Mouse (Mus musculus) lung, adult 18-20 months (tissue): ENCODE measurements at regions not wholly inside any gene's neighbourhood (a gene's known extent, or its start where the extent isn't known, plus 50 kb on each side); places are given as distances from the start of the nearest gene placed in this dataset.

Experiments used
- DNase-seq, 2 experiments: peaks; one replicate each; pipeline ENCODE4 v3.0.0; 2022; ENCODE audit warnings: mixed read lengths in 2 of 2

DNA sequence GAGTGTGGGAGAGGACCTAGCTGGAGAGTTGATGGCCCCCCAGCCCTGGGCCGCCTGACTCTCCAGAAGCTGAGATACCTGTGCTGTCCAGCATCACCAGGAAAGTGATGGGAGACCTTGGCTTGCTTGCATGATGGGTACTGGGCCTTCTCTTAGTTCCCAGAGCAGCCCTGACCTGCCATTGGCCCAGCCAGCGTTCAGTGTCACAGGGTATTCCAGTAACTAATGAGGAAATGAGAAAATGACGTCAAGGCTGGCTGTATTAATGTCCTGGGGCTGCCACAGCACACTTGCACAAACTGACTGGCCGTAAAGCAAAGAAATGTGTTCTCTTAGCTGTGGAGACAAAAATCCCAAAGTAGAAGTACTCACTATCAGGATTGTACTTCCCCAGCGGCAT is 307.5 kb downstream of the Tbc1d1 start:
- DNase-seq, result no peak

- no peak for DNase-seq
Measured at GRCm38 (mm10) chr5:64466320-64466719, 310.2 kb downstream of the Tbc1d1 start.

DNA sequence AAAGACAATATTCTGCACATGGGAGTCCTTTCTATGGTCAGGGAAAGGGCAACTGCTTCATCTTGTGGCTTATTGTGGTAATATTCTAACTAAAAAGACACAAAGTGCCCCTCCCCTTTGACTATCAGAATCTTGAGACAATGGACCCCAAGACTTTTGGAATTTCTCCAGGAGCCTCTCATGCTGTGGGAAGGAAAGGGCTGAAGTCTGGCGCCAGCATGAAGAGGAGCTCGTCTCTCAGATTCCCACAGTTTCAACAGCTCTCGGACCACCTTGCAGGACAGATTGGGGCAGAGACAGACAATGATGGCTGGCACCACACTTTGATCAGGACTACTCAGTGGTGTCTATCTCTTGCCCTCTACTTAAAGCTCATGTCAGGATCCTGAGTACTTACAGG is 311.8 kb downstream of the Tbc1d1 start:
- DNase-seq, result no peak

DNA sequence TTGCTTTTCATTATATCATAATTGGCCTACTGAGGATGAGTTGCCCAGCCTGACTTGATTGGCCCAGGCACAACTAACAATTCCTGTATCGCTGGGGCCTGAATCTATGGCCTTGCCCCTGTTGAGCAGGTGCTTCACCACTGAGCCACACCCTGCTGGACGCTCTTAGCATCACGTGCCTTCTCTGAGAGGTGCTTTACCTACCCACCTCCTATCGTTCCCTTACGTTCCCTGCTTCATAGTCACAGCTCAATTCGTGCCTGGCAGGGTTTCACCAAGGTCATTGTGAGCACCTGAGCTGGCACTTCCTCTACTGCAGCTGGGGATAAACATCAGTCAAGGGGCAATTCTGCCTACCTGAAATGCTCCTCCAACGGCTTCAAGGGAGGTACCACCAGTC is 312.2 kb downstream of the Tbc1d1 start:
- peak; percentile 50 to 64 for DNase-seq

DNA sequence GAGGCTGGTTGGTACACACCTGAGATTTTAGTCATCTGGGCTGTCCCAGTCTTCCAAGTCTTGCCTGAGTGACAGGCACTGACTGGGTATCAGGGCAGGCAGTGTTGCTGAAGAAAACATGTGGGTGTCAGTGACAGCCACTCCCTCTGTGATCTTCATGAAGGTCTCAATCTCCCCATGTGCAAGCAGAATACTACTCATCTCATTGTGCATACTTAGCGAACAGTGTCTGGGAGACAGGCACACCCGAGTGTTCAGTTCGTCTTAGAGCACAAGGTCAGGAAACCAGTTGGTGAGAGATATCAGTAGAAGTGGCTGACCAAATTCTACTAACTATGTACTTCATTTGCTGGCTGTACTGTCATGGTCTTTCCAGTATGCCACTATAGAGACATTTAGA is 315.9 kb downstream of the Tbc1d1 start:
- no peak for DNase-seq

DNA sequence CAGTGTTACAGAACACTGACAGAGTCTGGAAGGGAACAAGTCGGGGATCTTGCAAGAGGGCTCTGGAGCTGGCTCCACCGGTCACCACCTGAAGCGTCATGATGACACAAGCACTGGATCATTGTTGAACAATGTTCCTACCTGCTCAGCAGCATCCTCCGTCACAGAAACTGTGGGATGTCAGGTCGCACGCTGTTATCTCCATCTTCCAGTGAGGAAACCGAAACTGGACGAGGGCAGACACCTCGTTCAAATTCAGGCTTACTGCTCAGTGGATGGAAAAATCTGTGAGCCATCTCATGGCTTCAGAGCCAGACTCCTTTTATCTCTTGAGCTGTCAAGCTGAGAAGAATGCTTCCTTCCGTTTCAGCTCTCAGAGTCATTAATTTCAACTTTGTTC is 316.3 kb downstream of the Tbc1d1 start:
- DNase-seq, result no peak

DNA sequence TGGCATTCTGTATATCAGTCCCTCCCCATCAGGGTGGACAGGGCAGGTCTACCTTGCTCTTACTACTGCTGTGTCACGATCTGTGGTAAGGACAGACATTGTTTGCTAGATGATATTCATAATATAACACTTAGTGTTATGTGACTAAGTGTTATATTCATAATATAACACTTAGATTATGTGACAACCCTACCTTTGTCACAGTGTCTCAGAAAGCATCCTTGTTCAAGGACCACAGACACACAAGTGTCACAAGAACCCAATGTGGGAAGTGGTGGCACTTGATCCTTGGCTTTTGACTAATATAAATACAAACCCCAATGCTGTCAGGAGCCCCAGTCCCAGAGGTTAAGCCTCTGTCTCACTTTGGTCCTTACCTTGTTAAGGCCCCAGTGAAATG is 318.8 kb downstream of the Tbc1d1 start:
- no peak for DNase-seq

- DNase-seq, result no peak
Measured at GRCm38 (mm10) chr5:64475736-64476519, 319.8 kb downstream of the Tbc1d1 start.

GRCm38 (mm10) chr5:64476641-64477369 is 320.7 kb downstream of the Tbc1d1 start:
- DNase-seq, result no peak

DNA sequence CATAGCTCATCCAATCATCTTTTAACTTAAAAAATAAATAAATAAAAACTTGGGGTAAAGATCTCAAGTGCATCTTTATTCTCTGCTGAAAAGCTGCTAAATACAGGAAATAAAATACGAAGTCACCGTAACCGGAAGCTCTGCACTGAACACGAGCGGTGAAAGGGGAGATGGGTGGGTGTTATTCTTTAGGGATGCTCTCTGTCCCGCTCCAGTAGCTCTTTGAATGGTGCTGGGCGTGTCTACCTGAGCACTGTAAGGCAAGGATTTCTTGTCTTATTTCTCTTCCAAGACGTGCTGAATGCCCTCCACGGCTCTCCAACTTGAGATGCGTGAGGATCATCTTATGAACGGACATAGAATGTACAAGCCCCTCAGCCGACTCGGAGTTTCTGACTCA is 322.0 kb downstream of the Tbc1d1 start:
- DNase-seq, result no peak

GRCm38 (mm10) chr5:64478599-64479214 is 322.6 kb downstream of the Tbc1d1 start:
- DNase-seq, result no peak

DNA sequence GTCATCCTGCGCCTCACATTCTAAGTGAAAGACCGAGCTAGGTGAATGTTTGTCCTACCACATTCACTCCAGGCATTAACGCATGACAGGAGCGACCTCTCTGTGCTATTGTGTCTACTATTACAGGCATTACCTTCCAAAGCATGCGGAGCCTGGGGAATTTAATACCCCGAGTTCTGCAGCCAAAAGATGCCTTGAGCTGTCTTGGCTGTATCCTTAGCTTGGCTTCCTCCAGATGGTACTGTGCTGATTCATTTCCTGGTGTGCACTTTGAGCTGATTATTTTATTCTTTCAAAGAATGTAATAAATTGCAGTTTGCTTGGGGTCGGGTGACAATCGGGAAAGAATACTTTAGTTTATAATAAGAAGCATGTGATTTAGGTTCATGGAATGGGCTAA is 323.2 kb downstream of the Tbc1d1 start:
- no peak for DNase-seq

GRCm38 (mm10) chr5:64485043-64485442 is 318.1 kb upstream of the Klf3 start:
- DNase-seq, result no peak

DNA sequence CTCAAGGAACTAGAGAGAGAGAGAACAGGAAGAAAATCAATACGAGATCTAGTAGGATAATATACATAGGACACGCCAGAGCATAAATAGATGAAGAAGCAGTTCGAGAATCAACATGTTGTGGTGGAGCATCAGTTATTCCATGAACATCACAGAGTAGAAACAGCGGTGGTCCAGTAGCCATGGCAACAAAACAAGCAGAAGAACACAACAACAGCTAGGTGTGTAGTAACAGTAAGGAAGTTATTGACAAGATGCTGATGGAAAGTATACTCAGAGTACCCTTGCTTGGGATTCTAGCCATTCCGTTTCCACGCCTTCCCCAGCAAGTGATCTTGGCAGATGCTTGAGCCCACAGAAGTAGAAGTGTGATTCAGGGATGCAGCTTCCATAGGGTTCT is 317.3 kb upstream of the Klf3 start:
- no peak for DNase-seq

DNA sequence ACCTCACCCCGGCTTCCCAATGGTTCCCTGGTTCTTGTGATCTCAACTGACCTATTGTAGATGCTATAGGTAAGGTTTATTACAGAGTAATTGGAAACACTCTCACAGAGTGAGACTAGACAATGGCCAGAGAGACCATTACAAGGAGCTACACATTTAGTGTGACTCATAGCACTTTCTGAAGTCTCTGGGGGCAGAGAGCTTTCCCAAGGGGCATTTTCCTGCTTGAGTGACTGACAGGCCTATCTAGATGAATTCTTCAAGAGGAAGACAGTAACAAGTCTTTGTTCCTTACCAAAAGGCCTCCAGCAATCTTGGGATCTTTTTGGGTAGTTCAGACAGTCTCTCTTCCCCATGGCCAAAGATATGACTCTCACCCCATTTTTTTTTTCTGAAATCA is 316.4 kb upstream of the Klf3 start:
- no peak for DNase-seq

DNA sequence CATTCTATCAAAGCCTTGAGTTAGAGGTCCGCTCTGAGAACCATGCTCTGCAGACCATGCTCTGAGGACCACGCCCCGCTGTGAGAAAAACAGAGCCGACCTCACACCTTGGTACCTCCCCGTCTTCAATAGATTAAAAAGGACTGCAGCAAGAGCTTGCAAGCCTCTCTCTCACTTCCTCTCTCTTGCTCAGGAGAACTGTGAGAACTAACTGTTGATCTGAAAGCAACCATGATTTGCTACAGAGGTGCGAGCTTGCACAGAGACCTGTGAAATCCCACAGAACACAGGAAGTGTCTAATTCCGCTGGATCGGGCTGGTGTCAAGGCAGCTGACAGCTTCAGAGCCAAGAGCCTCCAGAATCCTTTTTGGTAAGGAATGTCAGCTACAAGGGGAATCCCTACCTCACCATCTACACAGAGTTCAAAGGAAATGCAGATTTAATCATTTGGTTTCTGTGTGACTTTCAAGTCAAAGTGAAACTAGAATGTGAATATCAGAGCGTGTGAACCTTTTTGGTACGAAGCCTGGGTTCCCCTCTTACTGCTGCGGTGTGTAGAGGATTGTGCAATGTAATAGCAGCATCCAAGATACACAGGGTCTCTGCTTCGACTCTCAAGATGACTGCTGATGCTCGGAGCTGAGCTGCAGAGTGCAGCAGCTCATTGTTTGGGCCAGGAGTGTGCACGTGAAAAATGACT is 315.3 kb upstream of the Klf3 start:
- DNase-seq, result peak; percentile 22 to 36

DNA sequence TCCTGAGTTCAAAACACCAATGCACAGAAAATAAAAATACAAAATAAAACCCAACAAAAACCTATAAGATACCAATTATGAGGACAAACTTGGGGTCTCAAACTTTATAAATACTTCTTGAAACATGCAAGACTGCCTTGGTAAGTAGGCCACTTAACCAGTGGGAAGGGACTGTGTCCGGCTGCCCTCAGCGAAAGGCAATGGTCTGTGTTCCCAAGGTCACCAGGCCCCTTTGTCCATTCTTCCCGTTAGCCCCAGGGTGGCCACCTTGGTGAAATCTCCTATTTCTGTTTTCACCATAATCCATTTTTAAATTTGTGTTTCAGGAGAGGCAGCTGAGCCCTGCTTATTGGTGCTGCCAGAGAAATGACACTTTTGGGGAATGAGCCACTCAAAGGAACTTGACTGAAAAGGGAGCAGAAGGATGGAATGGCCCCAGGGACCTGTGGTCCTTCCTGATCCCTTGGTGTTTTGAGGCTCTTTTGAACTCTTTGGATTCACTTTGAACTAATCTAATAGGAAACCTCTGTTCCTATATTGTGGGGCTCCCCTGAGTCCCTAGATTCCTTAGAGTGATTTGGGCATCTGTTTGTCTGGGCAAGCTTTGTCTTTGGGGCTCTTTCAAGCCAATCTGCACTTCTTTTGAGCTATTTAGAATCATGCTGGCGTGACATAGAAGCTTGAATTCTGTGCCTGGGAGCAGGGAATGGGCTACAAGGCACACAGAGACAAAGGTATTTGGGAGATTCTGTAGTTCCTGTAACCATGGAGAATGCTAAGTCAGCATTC is 313.3 kb upstream of the Klf3 start:
- DNase-seq, result no peak

DNA sequence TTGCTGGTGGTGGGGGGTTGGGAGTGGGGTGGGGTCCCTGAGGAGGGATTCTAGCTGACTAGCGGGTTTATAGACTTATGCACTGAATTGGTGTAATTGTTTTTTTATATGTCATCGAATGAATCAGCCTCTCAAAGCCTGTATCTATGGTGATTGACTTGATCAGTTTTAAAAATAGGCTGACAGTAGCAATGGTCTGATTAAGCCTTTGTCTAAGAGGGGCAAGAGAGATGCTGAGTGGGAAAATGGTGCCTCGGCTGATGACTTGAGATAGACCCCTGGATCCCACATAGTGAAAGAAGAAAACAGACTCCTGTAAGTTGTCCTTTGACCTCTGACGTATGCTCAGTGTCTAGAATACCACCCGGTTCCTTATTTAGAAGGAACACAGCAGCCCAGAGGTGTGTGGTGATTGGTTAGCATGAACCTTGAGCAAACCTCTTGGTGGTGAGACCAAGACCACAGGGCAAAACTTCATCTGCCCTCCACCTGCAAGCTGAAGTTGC is 312.7 kb upstream of the Klf3 start:
- no peak for DNase-seq

- no peak for DNase-seq
Measured at GRCm38 (mm10) chr5:64494429-64494828, 308.8 kb upstream of the Klf3 start.

GRCm38 (mm10) chr5:64496853-64497252 is 306.3 kb upstream of the Klf3 start:
- no peak for DNase-seq

- DNase-seq, result no peak
Measured at GRCm38 (mm10) chr5:64498431-64498830, 304.8 kb upstream of the Klf3 start.

- DNase-seq, result no peak
Measured at GRCm38 (mm10) chr5:64499131-64499530, 304.1 kb upstream of the Klf3 start.
